Mouse (Mus musculus): ENCODE results near the gene Bbs10. TPM values are rescaled to one million over a fixed set of nuclear protein-coding genes. Genes with fewer than 3 reads are reported as not detected.

Gene Bbs10
- polyA plus RNA-seq, 1 experiment from 2014 or later, result 1.3 TPM

DNA sequence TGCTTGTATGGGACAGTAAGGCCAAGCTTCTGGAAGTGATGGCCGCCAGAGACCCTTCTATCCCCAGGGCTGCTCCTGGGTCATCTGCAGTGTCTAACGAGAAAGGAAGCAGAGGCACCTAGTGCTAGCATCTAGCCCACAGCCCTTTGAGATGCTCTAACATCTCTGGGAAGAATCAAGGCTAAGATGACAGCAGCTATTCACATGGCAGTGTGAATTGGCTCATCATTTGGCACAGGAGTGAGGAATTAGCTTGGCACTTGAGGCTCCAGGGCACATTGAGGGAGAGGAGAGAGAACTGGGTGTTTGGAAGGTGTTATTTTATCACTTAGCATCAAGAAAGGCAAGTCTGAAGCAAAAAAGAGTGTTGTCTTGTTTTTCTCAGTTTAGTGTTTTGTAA, 49.8 kb downstream of the Bbs10 start:
- Histone ChIP-seq H3K9ac (ENCODE audit: low read depth, low read length) (no peak overlapping the region), H3K4me2 (replicated peaks; ENCODE audit: low read depth) (no peak overlapping the region), H3K27me3 (replicated peaks; ENCODE audit: control insufficient read depth, insufficient read depth, low read length) (no peaks in the 10 kb centered on the region), H3K36me3 (ENCODE audit: control insufficient read depth, insufficient read depth) (no peaks in the 10 kb centered on the region), H3K4me3 (ENCODE audit: low read depth, low read length) (no peak overlapping the region), H3K27ac (ENCODE audit: low read depth, low read length) (no peak overlapping the region), H3K9me3 (ENCODE audit: control insufficient read depth) (no peaks in the 10 kb centered on the region), H3K4me1 (replicated peaks; ENCODE audit: control insufficient read depth, insufficient read depth, low read length) (no peaks in the 10 kb centered on the region)
- no peak for ATAC-seq
- WGBS, result 63% methylated on average over 2 of the region's 2 CpGs
- TF ChIP-seq CTCF (IDR thresholded peaks at IDR 0.05; ENCODE audit: low read depth), result no peak

Other genes with a start within 250 kb of the Bbs10 start
- 2.8 and 3.3 TPM in 2 replicates for gene Osbpl8, start 133.9 kb upstream of the Bbs10 start, polyA plus RNA-seq (2015; fragmentation: Nextera tagmentation; extraction: Ambion mirVana)
- 62.1 and 64.2 TPM in 2 replicates for gene Nap1l1, start 174.5 kb downstream of the Bbs10 start, polyA plus RNA-seq (2015; fragmentation: Nextera tagmentation; extraction: Ambion mirVana)
- 21.0 and 21.4 TPM in 2 replicates for gene Phlda1, start 207.6 kb downstream of the Bbs10 start, polyA plus RNA-seq (2015; fragmentation: Nextera tagmentation; extraction: Ambion mirVana)

Data from intestine, postnatal 0 days (tissue).